Mouse (Mus musculus): ENCODE data around the gene Asb5.
"Not testable (repeated sequence)": the region's sequence is repeated elsewhere in the genome, so short reads cannot be mapped to it uniquely, and the experiment has no call there.

The Asb5 gene

GRCm38 (mm10) chr8:54537285-54537684, 7.9 kb downstream of the Asb5 start:
- DNase-seq (ENCODE audit: low spot score), result peak; percentile 49

- DNase-seq (ENCODE audit: low spot score), result no peak
These were observed 12.0 kb downstream of the Asb5 start for GRCm38 (mm10) chr8:54541331-54541730.

- peak; percentile 44 for DNase-seq (ENCODE audit: low spot score)
These were observed 19.0 kb downstream of the Asb5 start for GRCm38 (mm10) chr8:54548383-54548782.

- DNase-seq (ENCODE audit: low spot score), result no peak
These were observed 20.7 kb downstream of the Asb5 start for GRCm38 (mm10) chr8:54550026-54550574.

GRCm38 (mm10) chr8:54554921-54555320, 25.5 kb downstream of the Asb5 start:
- no peak for DNase-seq (ENCODE audit: low spot score)

- no peak for DNase-seq (ENCODE audit: low spot score)
These were observed 32.8 kb downstream of the Asb5 start for GRCm38 (mm10) chr8:54562137-54562536.

GRCm38 (mm10) chr8:54565181-54565580, 35.8 kb downstream of the Asb5 start:
- no peak for DNase-seq (ENCODE audit: low spot score)

GRCm38 (mm10) chr8:54565603-54566260, 36.4 kb downstream of the Asb5 start:
- no peak for DNase-seq (ENCODE audit: low spot score)

- DNase-seq (ENCODE audit: low spot score), result no peak
These were observed 37.8 kb downstream of the Asb5 start for GRCm38 (mm10) chr8:54567168-54567567.

GRCm38 (mm10) chr8:54570618-54571609, 41.5 kb downstream of the Asb5 start:
- peak; percentile 47 for DNase-seq (ENCODE audit: low spot score)

- DNase-seq (ENCODE audit: low spot score), result no peak
These were observed 52.1 kb downstream of the Asb5 start for GRCm38 (mm10) chr8:54581436-54581835.

- no peak for DNase-seq (ENCODE audit: low spot score)
These were observed 53.5 kb downstream of the Asb5 start for GRCm38 (mm10) chr8:54582886-54583285.

- DNase-seq (ENCODE audit: low spot score), result no peak
These were observed 65.3 kb downstream of the Asb5 start for GRCm38 (mm10) chr8:54594634-54595033.

- DNase-seq (ENCODE audit: low spot score), result no peak
These were observed 66.7 kb downstream of the Asb5 start for GRCm38 (mm10) chr8:54596051-54596450.

- no peak for DNase-seq (ENCODE audit: low spot score)
These were observed 67.6 kb downstream of the Asb5 start for GRCm38 (mm10) chr8:54596940-54597339.

GRCm38 (mm10) chr8:54597386-54597785, 68.0 kb downstream of the Asb5 start:
- no peak for DNase-seq (ENCODE audit: low spot score)

- DNase-seq (ENCODE audit: low spot score), result peak; percentile 82
These were observed 71.4 kb downstream of the Asb5 start, which contains the start of gene Spata4 for GRCm38 (mm10) chr8:54600671-54601251. Spata4 (plus strand) TSS chr8:54600781.

- no peak for DNase-seq (ENCODE audit: low spot score)
These were observed 74.1 kb downstream of the Asb5 start for GRCm38 (mm10) chr8:54603440-54603839.

GRCm38 (mm10) chr8:54609336-54609735, 80.0 kb downstream of the Asb5 start:
- no peak for DNase-seq (ENCODE audit: low spot score)

GRCm38 (mm10) chr8:54610238-54610637, 80.9 kb downstream of the Asb5 start:
- no peak for DNase-seq (ENCODE audit: low spot score)

GRCm38 (mm10) chr8:54616710-54617109, 87.3 kb downstream of the Asb5 start:
- DNase-seq (ENCODE audit: low spot score), result not testable (repeated sequence)

Measured in retina, embryonic 14.5 days (tissue).